Mouse (Mus musculus): ENCODE measurements at regions not wholly inside any gene's neighbourhood (a gene's known extent, or its start where the extent isn't known, plus 50 kb on each side); places are given as distances from the start of the nearest gene placed in this dataset.

DNA sequence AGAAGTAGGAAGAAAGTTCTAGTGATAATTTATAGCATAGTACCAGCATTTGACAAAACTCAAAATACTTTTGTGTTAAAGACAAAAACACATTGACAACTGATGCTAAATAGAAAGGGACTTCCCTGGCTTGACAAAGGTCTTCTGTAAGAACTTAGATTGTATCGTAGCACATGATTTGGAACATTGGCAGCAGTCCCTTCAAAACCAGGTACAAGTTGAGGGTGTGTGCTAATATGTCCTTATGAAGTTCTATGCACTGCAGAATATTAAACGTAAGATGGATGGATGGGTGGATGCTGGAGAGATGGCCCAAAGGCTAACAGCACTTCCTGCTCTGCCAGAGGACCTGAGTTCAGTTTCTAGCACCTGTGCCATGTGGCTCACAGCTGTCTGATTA is 67.8 kb upstream of the Oxtr start:
- TF ChIP-seq CTCF (IDR thresholded peaks at IDR 0.05; ENCODE audit: control insufficient read depth, insufficient read depth, low read length) (no peak), POLR2A (IDR thresholded peaks at IDR 0.05; ENCODE audit: borderline replicate concordance, control insufficient read depth, low read depth, low read length) (no peak)
